Mouse (Mus musculus) urinary bladder, adult 2 months (tissue): ENCODE measurements around the gene Uck2. TPM values are rescaled to one million over a fixed set of nuclear protein-coding genes. Genes with fewer than 3 reads are reported as not detected.

ENCODE experiments used
- DNase-seq: peaks from one replicate; pipeline ENCODE4 v3.0.0; 2022; ENCODE audit warnings: low spot score
- polyA plus RNA-seq: library from polyadenylated mRNA; depleted of rRNA; stranded (reverse); fragments of >200 nt; gene quantifications from 2 replicates; pipeline ENCODE4 v1.2.3, GENCODE M21; 2012; rRNA removed

Gene Uck2
- polyA plus RNA-seq, 1 experiment: 12.0 TPM

- DNase-seq: no peak
Observed at GRCm38 (mm10) chr1:167211979-167212614, 73.0 kb downstream of the Uck2 start.

GRCm38 (mm10) chr1:167208816-167209215, 76.3 kb downstream of the Uck2 start:
- DNase-seq: no peak

- DNase-seq: no peak
Observed at GRCm38 (mm10) chr1:167205177-167205750, 79.9 kb downstream of the Uck2 start.

DNA sequence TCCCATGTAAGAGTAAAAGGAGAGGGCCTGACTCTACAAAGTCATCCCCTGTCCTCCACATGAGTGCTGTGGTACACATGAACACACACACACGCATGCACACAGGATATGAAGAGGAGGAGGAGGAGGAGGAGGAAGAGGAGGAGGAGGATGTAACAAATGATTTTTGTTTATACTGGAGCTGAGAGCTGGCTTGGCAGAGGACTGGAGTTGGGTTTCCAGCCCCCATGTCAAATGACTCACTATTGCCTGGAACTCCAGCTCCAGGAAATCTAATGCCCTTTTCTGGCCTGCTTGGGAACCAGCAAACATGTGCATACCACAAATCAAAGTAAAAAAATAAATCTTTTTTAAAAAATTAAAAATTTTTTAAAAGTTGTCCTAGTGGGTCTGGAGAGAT, 80.7 kb downstream of the Uck2 start:
- no peak for DNase-seq

GRCm38 (mm10) chr1:167194766-167195165, 90.4 kb downstream of the Uck2 start:
- no peak for DNase-seq

DNA sequence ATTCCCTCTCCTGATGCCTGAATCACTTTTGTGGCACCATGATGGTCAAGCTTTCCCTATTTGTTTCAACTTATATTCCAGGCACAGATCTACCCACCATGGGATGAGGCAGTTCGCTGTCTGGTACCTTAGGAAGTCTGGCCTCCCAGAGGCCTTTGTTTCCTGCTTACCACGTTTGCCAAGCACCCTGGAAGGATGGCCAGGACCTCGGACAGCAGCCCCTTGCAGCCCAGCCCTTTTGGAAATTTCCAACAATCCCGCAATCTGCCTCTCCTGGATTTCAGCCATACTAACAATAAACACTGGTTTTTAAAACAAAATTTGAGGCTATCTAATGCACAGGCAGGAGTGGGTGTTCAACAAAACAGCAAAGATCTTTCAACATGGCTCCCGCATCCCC, 97.3 kb downstream of the Uck2 start:
- no peak for DNase-seq

- DNase-seq: no peak
Observed at GRCm38 (mm10) chr1:167181919-167182616, 103.1 kb downstream of the Uck2 start.

Other genes starting within 250 kb of the Uck2 start
- gene Tmco1, start 23.1 kb upstream of the Uck2 start, polyA plus RNA-seq: 120 and 134 TPM in 2 replicates
- gene Aldh9a1, start 64.7 kb upstream of the Uck2 start, polyA plus RNA-seq: 35.7 and 38.3 TPM in 2 replicates
- gene Mgst3, start 108.5 kb upstream of the Uck2 start, polyA plus RNA-seq: 265 and 300 TPM in 2 replicates
- 0.18 TPM in 1 of 2 replicates, not detected in the other for gene Lrrc52, start 181.5 kb upstream of the Uck2 start, polyA plus RNA-seq